Mouse (Mus musculus) limb, embryonic 10.5 days (tissue): ENCODE results near the gene Slc6a20b. TPM values are rescaled to one million over a fixed set of nuclear protein-coding genes. Genes with fewer than 3 reads are reported as not detected.

Experiments used
- DNase-seq: peaks from one replicate; pipeline ENCODE4 v3.0.0-alpha.2; 2017; ENCODE audit warnings: low spot score
- H3K27ac ChIP-seq: fragments of 300-500 bp; sonication (generic); 2 replicates; pipeline ENCODE4 v1.5.1; 2016; ENCODE audit warnings: mild to moderate bottlenecking
- H3K27me3 ChIP-seq: fragments of 300-500 bp; sonication (generic); 2 replicates; pipeline ENCODE4 v1.6.1; 2016; ENCODE audit warnings: low read depth, mild to moderate bottlenecking; ENCODE audit not compliant: poor library complexity, severe bottlenecking
- H3K36me3 ChIP-seq: fragments of 300-500 bp; sonication (generic); 2 replicates; pipeline ENCODE4 v1.6.1; 2016; ENCODE audit warnings: mild to moderate bottlenecking, moderate library complexity
- H3K4me1 ChIP-seq: fragments of 300-500 bp; sonication (generic); 2 replicates; pipeline ENCODE4 v1.6.1; 2016
- H3K4me3 ChIP-seq: fragments of 300-500 bp; sonication (generic); 2 replicates; pipeline ENCODE4 v1.5.1; 2016; ENCODE audit warnings: mild to moderate bottlenecking, moderate library complexity
- H3K9me3 ChIP-seq: fragments of 300-500 bp; sonication (generic); replicated peaks from 2 replicates; pipeline ENCODE4 v1.6.1; 2016; ENCODE audit warnings: mild to moderate bottlenecking
- WGBS: fragments of 180-500 bp; shearing (Covaris S2); methylation state at CpG from one replicate; pipeline ENCODE4 v1.1.7; 2016; 5-methylcytosine and 5-hydroxymethylcytosine counted together
- polyA plus RNA-seq: library from polyadenylated mRNA; unstranded; fragments of >200 nt; fragmentation: Nextera tagmentation; extraction: Ambion mirVana; gene quantifications from 2 replicates; pipeline ENCODE4 v1.2.1, GENCODE M21; 2016

Slc6a20b gene
- polyA plus RNA-seq, 1 experiment from 2014 or later: 0.15 TPM

DNA sequence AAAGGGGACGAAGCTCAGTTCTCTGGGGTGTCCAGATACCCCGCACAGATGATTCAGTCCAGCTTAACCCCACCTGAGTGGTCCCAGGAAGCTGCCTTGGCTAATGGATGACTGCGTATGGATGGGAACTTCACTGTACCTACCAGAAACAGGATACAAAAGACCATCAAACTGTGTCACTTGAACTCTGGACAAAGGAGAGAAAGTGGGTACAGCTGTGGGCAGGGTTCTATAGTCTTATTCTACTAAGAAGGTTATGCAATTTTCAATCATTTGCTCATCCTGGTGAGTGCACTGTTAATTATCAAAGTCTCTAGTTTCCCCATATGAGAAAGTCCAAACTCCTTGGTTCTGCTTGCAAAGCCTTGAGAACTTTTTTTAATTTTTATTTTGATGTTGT, 628 bp upstream of the Slc6a20b start:
- no peaks in the 10 kb centered on the region for H3K27me3 ChIP-seq
- no peak overlapping the region for H3K4me3 ChIP-seq
- no peak overlapping the region for H3K27ac ChIP-seq
- DNase-seq: no peak
- H3K36me3 ChIP-seq: no peaks in the 10 kb centered on the region
- H3K9me3 ChIP-seq: no peaks in the 10 kb centered on the region
- no peaks in the 10 kb centered on the region for H3K4me1 ChIP-seq
- WGBS: 91% methylated on average over 3 of the region's 3 CpGs

DNA sequence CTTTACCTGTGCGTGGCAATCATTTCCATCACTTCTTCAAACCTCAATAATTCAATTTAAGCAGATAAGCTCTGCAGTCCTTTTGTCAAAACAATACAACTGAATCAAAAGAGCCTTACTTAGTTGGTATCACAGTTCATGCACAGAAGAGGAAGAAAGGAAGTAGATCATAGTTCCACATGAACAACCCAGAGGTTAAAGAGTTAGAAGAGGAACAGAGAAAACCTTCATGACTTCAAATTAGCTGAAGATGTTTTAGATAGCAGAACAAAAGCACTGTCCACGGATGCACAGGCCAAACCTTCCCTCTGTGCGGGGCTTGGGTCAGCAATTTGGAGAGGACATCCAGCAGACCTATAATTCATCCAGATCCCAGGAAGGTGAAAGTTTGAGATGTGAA, 699 bp downstream of the Slc6a20b start:
- WGBS: 91% methylated on average over 3 of the region's 3 CpGs
- no peaks in the 10 kb centered on the region for H3K4me1 ChIP-seq

DNA sequence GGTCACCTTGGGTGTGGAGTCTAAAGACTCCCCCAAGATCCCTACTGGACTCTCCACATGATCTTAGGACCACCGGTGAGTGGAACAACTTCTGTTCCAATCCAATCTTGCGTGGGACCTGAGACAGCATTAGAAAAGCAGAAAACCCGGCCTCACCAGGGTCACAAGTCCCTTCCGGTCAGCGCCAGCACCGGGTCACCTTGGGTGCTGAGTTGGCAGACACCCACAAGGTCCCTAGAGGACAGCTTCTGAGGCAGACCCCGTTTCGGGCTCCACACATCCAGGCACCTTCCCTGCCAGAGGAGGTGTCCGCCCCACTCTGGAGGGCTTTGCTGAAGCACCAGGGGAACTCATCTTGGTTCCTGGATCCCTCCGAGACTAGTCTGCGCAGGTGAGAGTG, 6.5 kb downstream of the Slc6a20b start:
- Histone ChIP-seq H3K27me3 (no peaks in the 10 kb centered on the region), H3K27ac (no peak overlapping the region), H3K36me3 (no peaks in the 10 kb centered on the region), H3K4me3 (no peak overlapping the region), H3K4me1 (no peaks in the 10 kb centered on the region), H3K9me3 (no peaks in the 10 kb centered on the region)
- no peak for DNase-seq
- 93% methylated on average over 11 of the region's 11 CpGs for WGBS

More for the DNA sequence above, 699 bp downstream of the Slc6a20b start:
- Histone ChIP-seq H3K27ac (no peak overlapping the region), H3K9me3 (no peaks in the 10 kb centered on the region), H3K27me3 (no peaks in the 10 kb centered on the region), H3K4me3 (no peak overlapping the region), H3K36me3 (no peaks in the 10 kb centered on the region)
- DNase-seq: no peak

DNA sequence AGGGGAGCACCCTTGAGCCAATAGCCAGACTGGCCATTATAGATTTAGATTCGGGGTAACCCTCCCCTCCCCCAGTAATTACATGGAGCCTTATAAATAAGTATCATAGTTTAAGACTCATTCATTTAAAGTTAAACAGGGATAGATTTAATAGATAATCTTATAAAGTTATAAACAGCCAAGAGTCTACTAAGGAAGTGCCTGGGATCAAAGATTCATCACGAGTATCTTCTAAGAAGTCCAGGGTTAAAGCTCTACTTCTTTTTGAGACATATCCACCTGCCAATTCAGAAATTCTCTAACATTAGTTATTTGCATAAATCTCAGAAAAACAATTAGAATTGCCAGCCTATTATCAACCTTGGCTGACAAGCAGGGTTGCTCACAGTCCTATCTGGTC, 7.6 kb downstream of the Slc6a20b start:
- H3K4me1 ChIP-seq: no peaks in the 10 kb centered on the region
- 90% methylated on average over 2 of the region's 2 CpGs for WGBS
- no peaks in the 10 kb centered on the region for H3K27me3 ChIP-seq
- H3K36me3 ChIP-seq: no peaks in the 10 kb centered on the region
- no peak overlapping the region for H3K27ac ChIP-seq
- DNase-seq: no peak
- H3K9me3 ChIP-seq: no peaks in the 10 kb centered on the region
- H3K4me3 ChIP-seq: no peak overlapping the region

DNA sequence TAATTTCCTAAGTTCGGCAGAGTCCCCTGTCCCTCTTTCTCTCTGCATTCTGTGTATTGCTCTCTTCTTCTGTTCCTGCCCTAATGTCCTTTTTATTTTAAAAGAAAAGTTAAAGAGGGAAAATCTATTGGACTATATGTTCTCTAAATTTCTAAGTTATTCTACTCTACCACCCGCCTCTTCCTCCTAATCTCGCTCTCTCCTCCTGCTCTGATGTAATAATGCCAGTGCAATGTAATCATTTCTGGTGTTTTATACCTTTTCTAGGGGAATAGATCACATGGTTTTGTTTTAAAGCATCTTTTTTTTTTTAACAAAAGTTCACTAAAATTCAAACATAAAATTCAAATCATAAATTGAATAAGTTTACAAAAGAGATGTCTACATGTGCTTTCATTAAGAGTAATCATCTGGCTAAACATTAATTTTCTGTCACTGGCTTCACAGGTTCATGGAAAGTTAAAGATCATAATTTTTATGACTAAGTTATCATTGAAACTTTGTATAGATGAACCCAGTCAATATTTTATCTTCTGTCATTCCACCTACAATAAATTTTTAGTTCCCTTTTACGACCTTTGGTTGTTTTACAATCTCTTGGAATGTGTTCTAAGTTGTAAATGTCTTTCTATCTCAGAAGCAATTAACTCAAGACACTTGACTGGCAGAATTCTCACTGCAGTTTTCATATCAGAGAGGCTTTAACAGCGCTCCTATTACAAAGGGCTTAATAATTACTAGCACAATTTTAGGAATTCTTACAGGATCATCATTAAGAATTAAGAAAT, 11.9 kb downstream of the Slc6a20b start:
- 89% methylated on average over 5 of the region's 5 CpGs for WGBS
- H3K36me3 ChIP-seq: no peaks in the 10 kb centered on the region
- H3K4me3 ChIP-seq: no peak overlapping the region
- H3K27ac ChIP-seq: no peak overlapping the region
- DNase-seq: no peak
- no peaks in the 10 kb centered on the region for H3K9me3 ChIP-seq
- H3K4me1 ChIP-seq: no peaks in the 10 kb centered on the region
- no peaks in the 10 kb centered on the region for H3K27me3 ChIP-seq

DNA sequence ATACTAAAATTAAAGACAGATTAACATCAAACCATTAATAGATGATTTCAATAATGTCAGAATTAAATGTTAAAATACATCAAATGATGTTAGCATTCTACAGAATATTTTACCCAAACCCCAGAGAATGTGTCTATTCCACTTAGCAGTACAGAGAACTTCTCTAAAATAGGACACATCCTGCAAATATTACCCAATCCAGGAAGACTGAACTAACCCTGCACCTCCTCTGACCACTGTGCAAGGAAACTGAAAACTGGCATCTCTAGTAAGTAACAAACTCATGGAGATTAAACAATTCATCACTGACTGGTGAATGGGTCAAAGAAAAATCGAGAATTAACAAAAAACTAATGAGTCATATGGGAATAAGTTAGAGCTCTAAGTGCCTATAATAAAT, 30.8 kb downstream of the Slc6a20b start:
- DNase-seq: no peak
- Histone ChIP-seq H3K27ac (no peak overlapping the region), H3K4me3 (no peak overlapping the region), H3K27me3 (no peaks in the 10 kb centered on the region), H3K36me3 (no peaks in the 10 kb centered on the region), H3K4me1 (no peaks in the 10 kb centered on the region), H3K9me3 (no peaks in the 10 kb centered on the region)
- WGBS: 80% methylated on average over 1 of the region's 1 CpGs

DNA sequence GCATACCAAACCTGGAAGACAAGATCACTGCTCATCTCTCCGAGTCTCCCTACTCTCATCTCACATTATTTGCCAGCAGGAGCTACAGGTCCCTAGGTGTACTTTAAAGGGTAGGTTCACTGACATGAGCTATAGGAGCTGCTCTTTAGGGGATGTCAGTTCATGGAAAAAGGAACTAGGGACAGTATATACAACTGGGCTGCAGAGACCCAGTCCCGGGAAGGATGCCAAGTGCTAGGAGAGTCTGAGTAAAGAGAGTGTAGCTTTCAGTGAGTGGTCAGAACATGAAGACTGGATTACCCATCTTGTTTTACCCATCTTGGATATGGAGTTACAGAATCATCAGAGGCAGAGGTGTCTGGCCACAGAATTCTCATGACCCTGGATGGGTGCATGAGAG, 35.0 kb downstream of the Slc6a20b start:
- Histone ChIP-seq H3K4me1 (no peaks in the 10 kb centered on the region), H3K27ac (no peak overlapping the region), H3K36me3 (peaks cover 14% of the 10 kb centered on the region), H3K4me3 (no peak overlapping the region), H3K9me3 (no peaks in the 10 kb centered on the region), H3K27me3 (no peaks in the 10 kb centered on the region)
- WGBS: 91% methylated on average over 2 of the region's 2 CpGs
- DNase-seq: no peak

DNA sequence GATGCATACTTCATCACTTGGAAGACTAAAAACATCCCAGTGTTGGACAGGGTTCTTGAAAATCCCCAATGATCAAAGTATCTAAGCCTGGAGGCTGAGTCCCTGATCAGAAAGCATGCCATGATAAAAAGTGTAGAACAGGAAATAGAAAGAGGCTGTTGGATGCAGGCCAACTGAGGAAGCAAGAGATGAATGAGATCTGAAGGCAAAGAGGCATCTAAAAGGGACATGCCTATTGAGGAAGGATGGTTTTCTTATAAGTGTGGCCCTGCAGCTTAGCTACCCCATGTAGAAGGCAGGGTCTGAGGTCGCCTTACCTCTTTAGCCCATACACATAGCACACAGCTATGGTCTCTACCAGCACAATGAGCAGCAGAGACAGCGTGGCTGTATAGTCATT, 35.5 kb downstream of the Slc6a20b start:
- H3K4me1 ChIP-seq: no peaks in the 10 kb centered on the region
- no peaks in the 10 kb centered on the region for H3K27me3 ChIP-seq
- WGBS: 87% methylated on average over 2 of the region's 2 CpGs
- DNase-seq: no peak
- peaks cover 14% of the 10 kb centered on the region for H3K36me3 ChIP-seq
- H3K9me3 ChIP-seq: no peaks in the 10 kb centered on the region
- no peak overlapping the region for H3K4me3 ChIP-seq
- H3K27ac ChIP-seq: no peak overlapping the region

DNA sequence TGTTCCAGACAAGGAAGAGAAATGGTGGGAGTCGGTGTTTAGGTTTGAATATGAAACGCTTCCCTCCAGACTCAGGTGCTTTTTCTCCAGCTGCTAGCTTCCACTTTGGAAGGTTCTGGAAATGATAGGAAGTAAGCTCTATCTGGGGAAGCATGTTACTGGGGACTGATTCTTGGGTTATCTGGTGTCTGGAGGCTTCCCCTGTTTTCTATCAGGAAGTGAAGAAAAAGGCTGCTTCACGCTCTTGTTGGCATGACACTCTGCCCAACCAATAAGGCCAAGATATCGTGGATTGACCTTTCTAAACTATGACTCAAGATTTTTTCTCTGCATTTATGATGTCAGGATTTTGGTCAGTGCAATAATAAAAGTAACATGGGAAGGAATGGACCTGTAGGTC, 37.2 kb downstream of the Slc6a20b start:
- DNase-seq: no peak
- Histone ChIP-seq H3K4me1 (no peaks in the 10 kb centered on the region), H3K4me3 (no peak overlapping the region), H3K27me3 (no peaks in the 10 kb centered on the region), H3K27ac (no peak overlapping the region), H3K9me3 (no peaks in the 10 kb centered on the region), H3K36me3 (peaks cover 20% of the 10 kb centered on the region)
- WGBS: 93% methylated on average over 4 of the region's 4 CpGs

DNA sequence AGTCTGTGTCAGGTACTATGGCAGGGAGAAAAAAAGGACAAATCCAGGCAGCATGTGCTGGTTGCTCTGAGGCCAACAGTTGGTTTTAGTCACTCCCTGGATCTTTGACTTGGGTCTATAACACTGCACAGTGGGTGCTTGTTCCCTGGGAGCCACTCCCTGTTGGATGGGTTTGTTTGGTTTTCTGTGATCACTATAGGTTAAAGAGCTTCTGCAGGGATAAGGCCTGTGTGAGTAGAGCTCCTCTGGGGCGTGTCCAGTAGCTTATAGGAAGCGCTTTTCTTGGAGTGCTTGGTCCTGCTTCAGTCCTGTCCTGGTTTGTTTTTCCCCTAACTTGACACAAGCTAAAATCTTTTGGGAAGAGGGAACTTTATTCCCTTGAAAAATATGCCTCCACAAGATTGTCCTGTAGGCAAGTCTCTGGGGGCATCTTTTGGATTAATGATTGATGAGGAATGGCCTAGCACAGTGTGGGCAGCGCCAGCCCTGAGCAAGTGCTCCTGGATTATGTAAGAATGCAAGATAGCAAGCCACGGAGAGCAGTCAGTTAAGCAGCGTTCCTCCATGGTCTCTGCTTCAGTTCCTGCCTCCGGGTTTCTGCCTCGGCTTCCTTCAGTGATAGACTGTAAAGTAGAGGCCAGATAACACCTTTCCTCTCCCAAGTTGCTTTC, 43.0 kb downstream of the Slc6a20b start:
- Histone ChIP-seq H3K27me3 (no peaks in the 10 kb centered on the region), H3K27ac (no peak overlapping the region)

DNA sequence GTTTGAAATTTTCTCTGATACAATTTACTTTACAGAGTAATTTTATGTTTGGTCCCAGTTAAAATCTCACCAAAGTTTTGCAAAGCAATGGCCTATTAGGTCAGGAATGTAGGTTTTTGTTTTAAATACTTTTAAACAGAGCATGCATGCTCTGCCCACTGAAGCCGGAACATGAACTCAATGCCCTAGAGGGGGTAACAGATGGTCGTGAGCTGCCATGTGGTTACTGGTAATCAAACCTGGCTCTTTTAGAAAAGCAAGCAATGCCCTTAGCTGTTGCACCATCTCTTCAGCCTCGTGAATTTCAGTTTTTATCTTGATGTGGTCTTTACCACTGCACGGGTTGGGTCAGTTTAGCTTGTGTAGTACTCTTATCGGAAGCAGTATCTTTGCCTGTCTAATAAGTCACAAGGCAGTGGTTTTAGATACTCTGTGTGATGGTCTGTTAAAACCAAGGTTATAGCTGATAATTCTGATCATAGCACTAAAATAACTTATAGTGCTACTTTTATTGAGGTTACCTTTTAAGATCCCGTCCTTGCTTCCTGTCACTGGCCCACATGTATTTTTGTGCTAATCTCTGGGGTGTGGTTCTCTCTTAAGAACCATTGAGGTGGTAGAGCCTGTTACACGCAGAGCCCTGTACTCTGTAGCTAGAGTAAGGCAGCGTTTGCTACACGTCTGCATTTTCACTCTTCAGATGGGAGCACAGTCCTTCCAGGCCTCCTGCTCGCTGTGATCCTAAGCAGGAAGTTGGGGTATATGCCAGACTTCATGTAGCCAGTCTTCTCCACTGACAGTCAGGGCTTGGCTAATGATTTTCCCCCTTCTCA, 54.8 kb downstream of the Slc6a20b start:
- H3K9me3 ChIP-seq: no peaks in the 10 kb centered on the region
- no peaks in the 10 kb centered on the region for H3K27me3 ChIP-seq
- DNase-seq: no peak
- H3K27ac ChIP-seq: no peak overlapping the region
- WGBS: 90% methylated on average over 10 of the region's 10 CpGs
- H3K36me3 ChIP-seq: peaks cover 40% of the 10 kb centered on the region
- no peaks in the 10 kb centered on the region for H3K4me1 ChIP-seq
- H3K4me3 ChIP-seq: no peak overlapping the region

More for the DNA sequence above, 43.0 kb downstream of the Slc6a20b start:
- 84% methylated on average over 7 of the region's 7 CpGs for WGBS
- peaks cover 38% of the 10 kb centered on the region for H3K36me3 ChIP-seq
- no peak for DNase-seq
- H3K4me3 ChIP-seq: no peak overlapping the region
- no peaks in the 10 kb centered on the region for H3K9me3 ChIP-seq
- H3K4me1 ChIP-seq: peaks cover 7% of the 10 kb centered on the region

DNA sequence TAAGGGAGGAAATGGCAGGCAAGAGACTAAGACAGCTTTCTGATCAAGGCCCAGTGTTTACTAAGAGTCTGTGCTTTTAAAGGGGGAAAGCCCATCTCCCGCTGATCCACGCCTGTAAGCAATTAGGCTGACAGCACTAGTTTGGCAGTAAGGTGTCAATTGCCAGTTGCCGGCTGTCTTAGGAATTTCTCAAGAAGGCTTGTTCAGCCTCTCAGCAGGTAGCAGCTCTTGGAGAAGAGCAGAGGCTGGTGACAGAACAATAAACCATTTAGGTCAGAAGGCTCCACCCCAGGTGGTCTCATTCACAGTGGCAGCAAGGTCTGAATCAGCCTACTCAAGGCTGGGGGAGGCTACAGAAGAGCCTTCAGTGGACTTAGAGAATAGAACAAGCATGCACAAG, 77.8 kb downstream of the Slc6a20b start:
- Histone ChIP-seq H3K36me3 (peaks cover 90% of the 10 kb centered on the region), H3K4me1 (peaks cover 9% of the 10 kb centered on the region), H3K9me3 (no peaks in the 10 kb centered on the region), H3K27me3 (no peaks in the 10 kb centered on the region), H3K27ac (no peak overlapping the region), H3K4me3 (no peak overlapping the region)
- 8% methylated on average over 3 of the region's 3 CpGs for WGBS
- DNase-seq: peak; percentile 50
